Mouse (Mus musculus) thymus, adult 2 months (tissue): ENCODE data around the gene Cry2.

ENCODE experiments used
- CTCF ChIP-seq: fragments of 200-500 bp; IDR thresholded peaks from 2 replicates; pipeline ENCODE4 v1.5.1; 2012; ENCODE audit warnings: mild to moderate bottlenecking, control low read depth, low read length, moderate library complexity, borderline replicate concordance; ENCODE audit not compliant: control insufficient read depth, poor library complexity, insufficient read depth; ENCODE audit errors: extremely low read depth
- POLR2A ChIP-seq: fragments of 200-500 bp; IDR thresholded peaks from 2 replicates; pipeline ENCODE4 v1.6.1; 2012; ENCODE audit warnings: mild to moderate bottlenecking, low read length, control low read depth, moderate library complexity; ENCODE audit not compliant: control insufficient read depth, poor library complexity, insufficient read depth; ENCODE audit errors: extremely low read depth

- no peak for TF ChIP-seq CTCF
- no peak for TF ChIP-seq POLR2A
These were observed 74.5 kb downstream of the Cry2 start for GRCm38 (mm10) chr2:92359301-92359700.
